Mouse (Mus musculus): ENCODE results near the gene Actrt3. TPM values are rescaled to one million over a fixed set of nuclear protein-coding genes. Genes with fewer than 3 reads are reported as not detected.

Actrt3 gene
- 0.08 TPM in 1 of 2 replicates, not detected in the other for total RNA-seq (2012; rRNA removed)
- under 1 TPM in 1 of 2 experiments, not detected in 1; 0.04 TPM for polyA plus RNA-seq (2012; ENCODE audit: insufficient read depth in 1 of 2, insufficient read length in 2 of 2, low read depth in 1 of 2, low replicate concordance in 2 of 2, missing spikeins in 1 of 2)

- Histone ChIP-seq H3K36me3 (ENCODE audit: control insufficient read depth in 1 of 2, insufficient read depth in 2 of 2, low read length in 2 of 2) (peaks cover 0 to 12% of the 10 kb centered on the region in 2 experiments; a peak in 2 of 4 replicates), H3K79me2 (ENCODE audit: control insufficient read depth, insufficient read depth, low read length, poor library complexity) (peaks cover 17% of the 10 kb centered on the region), H3K9ac (ENCODE audit: control insufficient read depth, low read depth, low read length, poor library complexity, severe bottlenecking) (peak within 1 kb of the TSS; percentile 79), H3K9me3 (replicated peaks; ENCODE audit: insufficient read depth, low read length) (no peaks in the 10 kb centered on the region), H3K27me3 (ENCODE audit: control insufficient read depth in 1 of 2, insufficient read depth in 2 of 2, low read length in 2 of 2) (no peaks in the 10 kb centered on the region), H3K4me3 (ENCODE audit: control insufficient read depth in 1 of 2, insufficient read depth in 1 of 2, low read depth in 2 of 2, low read length in 2 of 2) (peak within 1 kb of the TSS; percentile 66 to 95), H3K4me1 (ENCODE audit: control insufficient read depth in 1 of 2, insufficient read depth in 2 of 2, low read length in 2 of 2) (peaks cover 3 to 11% of the 10 kb centered on the region in 2 experiments; a peak in 3 of 4 replicates), H3K27ac (ENCODE audit: control insufficient read depth, low read depth, low read length) (peak within 1 kb of the TSS; percentile 85)
- peak; percentile 65 for DNase-seq (ENCODE audit: low read depth, low spot score)
- TF ChIP-seq TBP (IDR thresholded peaks at IDR 0.05; ENCODE audit: low read depth, low read length) (0 out of 2 replicates have a peak, but pooled peaks have one; percentile 10), KAT2A (conservative IDR thresholded peaks at IDR 0.05; ENCODE audit: low read depth, low read length) (no peak), POLR2A (IDR thresholded peaks at IDR 0.05; ENCODE audit: control insufficient read depth in 1 of 2, insufficient read depth in 1 of 2, low read depth in 1 of 2, low read length in 2 of 2, poor library complexity in 1 of 2) (no peak), MAFK (IDR thresholded peaks at IDR 0.05; ENCODE audit: borderline replicate concordance, low read depth, low read length) (no peak), HCFC1 (IDR thresholded peaks at IDR 0.05; ENCODE audit: low read depth, low read length) (0 out of 2 replicates have a peak, but pooled peaks have one; percentile 25), MXI1 (IDR thresholded peaks at IDR 0.05; ENCODE audit: low read depth, low read length) (peak; percentile 11), EP300 (IDR thresholded peaks at IDR 0.05; ENCODE audit: low read depth in 1 of 2, low read length in 2 of 2) (no peak), ZNF384 (IDR thresholded peaks at IDR 0.05; ENCODE audit: low read depth, low read length) (no peak), SIN3A (IDR thresholded peaks at IDR 0.05; ENCODE audit: low read length) (peak; percentile 33)
Observed at GRCm38 (mm10) chr3:30599711-30600545, at the start of gene Actrt3. TSS of gene Actrt3 (minus strand) at chr3:30599939.

- Histone ChIP-seq H3K27ac (ENCODE audit: control insufficient read depth, low read depth, low read length) (no peak overlapping the region), H3K9ac (ENCODE audit: control insufficient read depth, low read depth, low read length, poor library complexity, severe bottlenecking) (no peak overlapping the region), H3K4me1 (ENCODE audit: control insufficient read depth in 1 of 2, insufficient read depth in 2 of 2, low read length in 2 of 2) (no peaks in the 10 kb centered on the region), H3K79me2 (ENCODE audit: control insufficient read depth, insufficient read depth, low read length, poor library complexity) (no peaks in the 10 kb centered on the region), H3K9me3 (replicated peaks; ENCODE audit: insufficient read depth, low read length) (no peaks in the 10 kb centered on the region), H3K27me3 (ENCODE audit: control insufficient read depth in 1 of 2, insufficient read depth in 2 of 2, low read length in 2 of 2) (no peaks in the 10 kb centered on the region; a peak in 1 of 4 replicates), H3K4me3 (ENCODE audit: control insufficient read depth in 1 of 2, insufficient read depth in 1 of 2, low read depth in 2 of 2, low read length in 2 of 2) (no peak overlapping the region), H3K36me3 (ENCODE audit: control insufficient read depth in 1 of 2, insufficient read depth in 2 of 2, low read length in 2 of 2) (no peaks in the 10 kb centered on the region)
- TF ChIP-seq TBP (IDR thresholded peaks at IDR 0.05; ENCODE audit: low read depth, low read length) (no peak), CHD2 (IDR thresholded peaks at IDR 0.05; ENCODE audit: low read length) (no peak), MEF2A (IDR thresholded peaks at IDR 0.05; ENCODE audit: extremely low read depth, insufficient replicate concordance, low read depth, low read length, poor library complexity, severe bottlenecking) (no peak), POLR2AphosphoS2 (IDR thresholded peaks at IDR 0.05; ENCODE audit: low read length) (no peak), ETS1 (IDR thresholded peaks at IDR 0.05; ENCODE audit: low read depth, low read length) (no peak), MYC (IDR thresholded peaks at IDR 0.05; ENCODE audit: low read depth, low read length) (no peak), MYB (IDR thresholded peaks at IDR 0.05; ENCODE audit: low read depth, low read length) (no peak), UBTF (IDR thresholded peaks at IDR 0.05; ENCODE audit: borderline replicate concordance, insufficient read depth, low read depth, low read length) (no peak), USF1 (IDR thresholded peaks at IDR 0.05; ENCODE audit: low read depth, low read length) (no peak), MXI1 (IDR thresholded peaks at IDR 0.05; ENCODE audit: low read depth, low read length) (no peak), SIN3A (IDR thresholded peaks at IDR 0.05; ENCODE audit: low read length) (no peak), ELF1 (IDR thresholded peaks at IDR 0.05; ENCODE audit: low read depth, low read length) (no peak), RAD21 (IDR thresholded peaks at IDR 0.05; ENCODE audit: low read depth, low read length) (no peak), NRF1 (IDR thresholded peaks at IDR 0.05; ENCODE audit: insufficient read depth, low read depth, low read length, poor library complexity, severe bottlenecking) (no peak), ZC3H11A (IDR thresholded peaks at IDR 0.05; ENCODE audit: low read depth, low read length) (no peak), BHLHE40 (IDR thresholded peaks at IDR 0.05; ENCODE audit: borderline replicate concordance, low read depth, low read length) (no peak), CHD1 (IDR thresholded peaks at IDR 0.05; ENCODE audit: low read depth, low read length) (no peak)
- DNase-seq (ENCODE audit: low read depth, low spot score): no peak
Observed at GRCm38 (mm10) chr3:30648466-30648865, 48.7 kb upstream of the Actrt3 start.
